Mouse (Mus musculus): Measurements from ENCODE around the gene Col6a6. TPM values are rescaled to one million over a fixed set of nuclear protein-coding genes. Genes with fewer than 3 reads are reported as not detected.
A peak's percentile ranks its signal among the peaks of the same experiment; 100 is the strongest.

The Col6a6 gene
- polyA plus RNA-seq, 1 experiment from 2014 or later: not detected

- H3K27me3 ChIP-seq (ENCODE audit: control insufficient read depth, insufficient read depth, low read length): no peaks in the 10 kb centered on the region
- no peaks in the 10 kb centered on the region for H3K4me1 ChIP-seq (replicated peaks; ENCODE audit: control insufficient read depth, insufficient read depth, low read length)
- no peak overlapping the region for H3K9ac ChIP-seq (ENCODE audit: low read length)
- H3K27ac ChIP-seq (ENCODE audit: low read depth, low read length): no peak overlapping the region
- no peaks in the 10 kb centered on the region for H3K9me3 ChIP-seq (ENCODE audit: control insufficient read depth, low read length)
- no peak overlapping the region for H3K4me2 ChIP-seq (ENCODE audit: low read depth, low read length, severe bottlenecking)
- whole genome bisulfite sequencing: 93% methylated on average over 9 of the region's 9 CpGs
- H3K4me3 ChIP-seq (ENCODE audit: low read depth, low read length): no peak overlapping the region
- ATAC-seq (replicated peaks; ENCODE audit: low FRiP score): no peak
- DNase-seq (ENCODE audit: low spot score): no peak
- no peaks in the 10 kb centered on the region for H3K36me3 ChIP-seq (ENCODE audit: control insufficient read depth, insufficient read depth, low read length)
These were observed 134.9 kb downstream of the Col6a6 start for GRCm38 (mm10) chr9:105693056-105693455.

- H3K4me3 ChIP-seq (ENCODE audit: low read depth, low read length): no peak overlapping the region
- DNase-seq (ENCODE audit: low spot score): no peak
- no peaks in the 10 kb centered on the region for H3K4me1 ChIP-seq (replicated peaks; ENCODE audit: control insufficient read depth, insufficient read depth, low read length)
- no peak for ATAC-seq (replicated peaks; ENCODE audit: low FRiP score)
- H3K9me3 ChIP-seq (ENCODE audit: control insufficient read depth, low read length): no peaks in the 10 kb centered on the region
- WGBS: 96% methylated on average over 14 of the region's 14 CpGs
- H3K27ac ChIP-seq (ENCODE audit: low read depth, low read length): no peak overlapping the region
- no peaks in the 10 kb centered on the region for H3K36me3 ChIP-seq (ENCODE audit: control insufficient read depth, insufficient read depth, low read length)
- no peak overlapping the region for H3K4me2 ChIP-seq (ENCODE audit: low read depth, low read length, severe bottlenecking)
- no peaks in the 10 kb centered on the region for H3K27me3 ChIP-seq (ENCODE audit: control insufficient read depth, insufficient read depth, low read length)
- H3K9ac ChIP-seq (ENCODE audit: low read length): no peak overlapping the region
These were observed 135.5 kb downstream of the Col6a6 start for GRCm38 (mm10) chr9:105692472-105692871.

- Histone ChIP-seq H3K27ac (ENCODE audit: low read depth, low read length) (no peak overlapping the region; the same call in 1 of the 2 replicates), H3K4me3 (ENCODE audit: low read depth, low read length) (no peak overlapping the region), H3K4me1 (replicated peaks; ENCODE audit: control insufficient read depth, insufficient read depth, low read length) (no peaks in the 10 kb centered on the region), H3K9me3 (ENCODE audit: control insufficient read depth, low read length) (no peaks in the 10 kb centered on the region), H3K4me2 (ENCODE audit: low read depth, low read length, severe bottlenecking) (no peak overlapping the region), H3K36me3 (ENCODE audit: control insufficient read depth, insufficient read depth, low read length) (no peaks in the 10 kb centered on the region; the same call in 1 of the 2 replicates), H3K9ac (ENCODE audit: low read length) (no peak overlapping the region), H3K27me3 (ENCODE audit: control insufficient read depth, insufficient read depth, low read length) (no peaks in the 10 kb centered on the region)
- DNase-seq (ENCODE audit: low spot score) (no peak), ATAC-seq (replicated peaks; ENCODE audit: low FRiP score) (0 out of 2 replicates have a peak, but pooled peaks have one; percentile 33)
- WGBS: 26% methylated on average over 7 of the region's 7 CpGs
These were observed 138.5 kb downstream of the Col6a6 start for GRCm38 (mm10) chr9:105689485-105689884.

DNA sequence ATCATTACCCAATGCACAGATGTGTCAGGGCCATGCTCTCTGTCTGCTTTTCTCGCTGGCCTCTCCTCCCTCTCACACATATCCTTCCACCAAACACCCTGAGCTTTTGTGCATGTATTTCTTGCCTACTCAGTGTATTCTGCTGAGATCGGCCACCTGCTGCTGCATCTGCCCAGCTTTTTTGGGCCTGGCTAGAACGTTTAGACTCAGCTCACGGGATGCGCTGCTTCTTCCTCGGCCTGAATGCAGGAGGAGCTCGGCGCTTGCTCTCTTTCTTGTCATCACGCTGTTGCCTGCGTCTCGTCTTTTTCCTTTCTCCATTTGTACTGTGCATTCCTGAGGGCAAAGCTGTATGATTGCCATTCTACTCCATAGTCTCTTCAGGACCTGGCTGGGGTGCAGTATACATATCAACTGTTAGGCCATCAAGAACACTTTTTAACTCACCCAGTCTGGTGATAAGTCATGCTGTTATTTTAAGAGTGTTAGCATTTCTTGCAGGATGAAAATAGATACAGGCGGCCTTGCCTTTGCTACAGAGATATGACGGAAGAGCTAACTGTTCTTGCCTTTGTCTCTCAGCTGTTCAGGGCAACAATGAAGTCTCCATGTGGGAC lies 143.3 kb downstream of the Col6a6 start:
- Histone ChIP-seq H3K4me3 (ENCODE audit: low read depth, low read length) (no peak overlapping the region), H3K4me1 (replicated peaks; ENCODE audit: control insufficient read depth, insufficient read depth, low read length) (no peaks in the 10 kb centered on the region), H3K36me3 (ENCODE audit: control insufficient read depth, insufficient read depth, low read length) (no peaks in the 10 kb centered on the region; the same call in 1 of the 2 replicates), H3K27ac (ENCODE audit: low read depth, low read length) (no peak overlapping the region), H3K9me3 (ENCODE audit: control insufficient read depth, low read length) (no peaks in the 10 kb centered on the region), H3K4me2 (ENCODE audit: low read depth, low read length, severe bottlenecking) (no peak overlapping the region), H3K9ac (ENCODE audit: low read length) (no peak overlapping the region), H3K27me3 (ENCODE audit: control insufficient read depth, insufficient read depth, low read length) (no peaks in the 10 kb centered on the region)
- 95% methylated on average over 13 of the region's 13 CpGs for WGBS
- DNase-seq (ENCODE audit: low spot score) (no peak), ATAC-seq (replicated peaks; ENCODE audit: low FRiP score) (no peak)

DNA sequence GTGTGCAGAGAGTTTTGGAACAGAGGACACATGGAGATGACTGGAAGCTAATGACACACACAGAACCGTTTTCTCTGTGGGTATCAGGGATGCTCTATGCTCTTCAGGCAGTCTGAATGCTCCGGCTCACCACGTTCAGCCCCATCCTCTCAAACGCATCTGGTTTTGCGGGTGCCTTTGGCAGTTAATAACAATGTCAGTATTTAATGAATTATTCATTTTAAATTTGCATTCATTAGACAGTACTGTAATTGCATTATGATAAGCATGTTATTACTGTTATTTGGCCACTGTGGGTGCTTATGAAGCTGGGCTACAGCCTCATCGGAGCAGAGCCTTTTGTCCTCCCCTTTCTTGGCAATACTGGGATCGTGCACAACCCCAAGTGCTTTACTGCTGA lies 146.6 kb downstream of the Col6a6 start:
- no peaks in the 10 kb centered on the region for H3K4me1 ChIP-seq (replicated peaks; ENCODE audit: control insufficient read depth, insufficient read depth, low read length)
- 78% methylated on average over 7 of the region's 7 CpGs for WGBS
- H3K27me3 ChIP-seq (ENCODE audit: control insufficient read depth, insufficient read depth, low read length): no peaks in the 10 kb centered on the region
- no peak overlapping the region for H3K4me2 ChIP-seq (ENCODE audit: low read depth, low read length, severe bottlenecking)
- no peaks in the 10 kb centered on the region for H3K9me3 ChIP-seq (ENCODE audit: control insufficient read depth, low read length)
- no peak overlapping the region for H3K9ac ChIP-seq (ENCODE audit: low read length)
- no peak overlapping the region for H3K27ac ChIP-seq (ENCODE audit: low read depth, low read length)
- H3K4me3 ChIP-seq (ENCODE audit: low read depth, low read length): no peak overlapping the region
- DNase-seq (ENCODE audit: low spot score): no peak
- ATAC-seq (replicated peaks; ENCODE audit: low FRiP score): no peak
- no peaks in the 10 kb centered on the region; the same call in 1 of the 2 replicates for H3K36me3 ChIP-seq (ENCODE audit: control insufficient read depth, insufficient read depth, low read length)

GRCm38 (mm10) chr9:105675941-105676340 lies 152.0 kb downstream of the Col6a6 start:
- ATAC-seq (replicated peaks; ENCODE audit: low FRiP score) (no peak), DNase-seq (ENCODE audit: low spot score) (no peak)
- Histone ChIP-seq H3K4me3 (ENCODE audit: low read depth, low read length) (no peak overlapping the region), H3K36me3 (ENCODE audit: control insufficient read depth, insufficient read depth, low read length) (no peaks in the 10 kb centered on the region), H3K27me3 (ENCODE audit: control insufficient read depth, insufficient read depth, low read length) (no peaks in the 10 kb centered on the region), H3K4me1 (replicated peaks; ENCODE audit: control insufficient read depth, insufficient read depth, low read length) (no peaks in the 10 kb centered on the region), H3K9me3 (ENCODE audit: control insufficient read depth, low read length) (no peaks in the 10 kb centered on the region), H3K9ac (ENCODE audit: low read length) (no peak overlapping the region), H3K4me2 (ENCODE audit: low read depth, low read length, severe bottlenecking) (no peak overlapping the region), H3K27ac (ENCODE audit: low read depth, low read length) (no peak overlapping the region)
- 91% methylated on average over 11 of the region's 11 CpGs for WGBS

DNA sequence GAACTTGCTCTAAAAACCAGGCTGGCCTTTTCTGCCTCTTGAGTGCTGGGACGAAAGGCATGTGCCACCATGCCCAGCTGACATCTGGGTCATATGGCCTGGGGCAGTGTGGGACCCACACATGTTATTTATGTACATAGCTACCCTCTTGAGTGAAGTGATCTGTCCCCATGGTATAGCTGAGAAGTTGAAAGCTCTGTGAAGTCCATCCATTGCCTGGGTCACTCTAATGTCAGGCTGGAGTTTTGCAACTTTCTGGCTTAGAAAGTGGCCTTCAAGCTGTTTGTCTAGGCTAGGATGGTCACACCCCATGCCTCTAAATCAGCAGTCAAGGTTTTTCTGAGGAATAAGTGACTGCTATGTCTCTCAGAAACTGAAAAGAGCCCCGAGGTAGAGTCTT lies 155.9 kb downstream of the Col6a6 start:
- no peak overlapping the region for H3K27ac ChIP-seq (ENCODE audit: low read depth, low read length)
- H3K4me3 ChIP-seq (ENCODE audit: low read depth, low read length): no peak overlapping the region
- H3K27me3 ChIP-seq (ENCODE audit: control insufficient read depth, insufficient read depth, low read length): no peaks in the 10 kb centered on the region
- no peaks in the 10 kb centered on the region for H3K4me1 ChIP-seq (replicated peaks; ENCODE audit: control insufficient read depth, insufficient read depth, low read length)
- no peak overlapping the region for H3K4me2 ChIP-seq (ENCODE audit: low read depth, low read length, severe bottlenecking)
- peaks cover 3% of the 10 kb centered on the region; the same call in 1 of the 2 replicates for H3K36me3 ChIP-seq (ENCODE audit: control insufficient read depth, insufficient read depth, low read length)
- H3K9me3 ChIP-seq (ENCODE audit: control insufficient read depth, low read length): no peaks in the 10 kb centered on the region
- ATAC-seq (replicated peaks; ENCODE audit: low FRiP score) (no peak), DNase-seq (ENCODE audit: low spot score) (no peak)
- H3K9ac ChIP-seq (ENCODE audit: low read length): no peak overlapping the region
- WGBS: 81% methylated on average over 2 of the region's 2 CpGs

- Histone ChIP-seq H3K9ac (ENCODE audit: low read length) (no peak overlapping the region), H3K27me3 (ENCODE audit: control insufficient read depth, insufficient read depth, low read length) (no peaks in the 10 kb centered on the region), H3K9me3 (ENCODE audit: control insufficient read depth, low read length) (no peaks in the 10 kb centered on the region), H3K36me3 (ENCODE audit: control insufficient read depth, insufficient read depth, low read length) (peaks cover 3% of the 10 kb centered on the region; the same call in 1 of the 2 replicates), H3K4me3 (ENCODE audit: low read depth, low read length) (no peak overlapping the region), H3K4me1 (replicated peaks; ENCODE audit: control insufficient read depth, insufficient read depth, low read length) (no peaks in the 10 kb centered on the region), H3K27ac (ENCODE audit: low read depth, low read length) (no peak overlapping the region), H3K4me2 (ENCODE audit: low read depth, low read length, severe bottlenecking) (no peak overlapping the region)
- ATAC-seq (replicated peaks; ENCODE audit: low FRiP score) (no peak), DNase-seq (ENCODE audit: low spot score) (no peak)
- WGBS: 95% methylated on average over 4 of the region's 4 CpGs
These were observed 157.0 kb downstream of the Col6a6 start for GRCm38 (mm10) chr9:105670916-105671315.

- no peak overlapping the region for H3K4me2 ChIP-seq (ENCODE audit: low read depth, low read length, severe bottlenecking)
- no peaks in the 10 kb centered on the region for H3K9me3 ChIP-seq (ENCODE audit: control insufficient read depth, low read length)
- DNase-seq (ENCODE audit: low spot score): no peak
- H3K4me1 ChIP-seq (replicated peaks; ENCODE audit: control insufficient read depth, insufficient read depth, low read length): no peaks in the 10 kb centered on the region
- H3K9ac ChIP-seq (ENCODE audit: low read length): no peak overlapping the region
- no peak overlapping the region for H3K4me3 ChIP-seq (ENCODE audit: low read depth, low read length)
- H3K27ac ChIP-seq (ENCODE audit: low read depth, low read length): no peak overlapping the region
- no peaks in the 10 kb centered on the region for H3K27me3 ChIP-seq (ENCODE audit: control insufficient read depth, insufficient read depth, low read length)
- H3K36me3 ChIP-seq (ENCODE audit: control insufficient read depth, insufficient read depth, low read length): peaks cover 3% of the 10 kb centered on the region; the same call in 1 of the 2 replicates
- no peak for ATAC-seq (replicated peaks; ENCODE audit: low FRiP score)
- WGBS: 92% methylated on average over 7 of the region's 7 CpGs
These were observed 162.7 kb downstream of the Col6a6 start for GRCm38 (mm10) chr9:105665269-105665668.
